Mouse (Mus musculus): ENCODE data around the gene Eif5a. TPM values are rescaled to one million over a fixed set of nuclear protein-coding genes. Genes with fewer than 3 reads are reported as not detected.
A peak's percentile ranks its signal among the peaks of the same experiment; 100 is the strongest.

The Eif5a gene
- total and polyA plus RNA-seq, 3 experiments: 1,419 to 3,314 (median 2,729) TPM

- TF ChIP-seq MEF2A (IDR thresholded peaks at IDR 0.05; ENCODE audit: borderline replicate concordance, low read depth, low read length): no peak
- no peak for TF ChIP-seq TCF12 (IDR thresholded peaks at IDR 0.05; ENCODE audit: low read depth, low read length)
- TF ChIP-seq POLR2A (IDR thresholded peaks at IDR 0.05; ENCODE audit: low read depth, low read length): no peak
- TF ChIP-seq RCOR1 (conservative IDR thresholded peaks at IDR 0.05; ENCODE audit: low read depth, low read length): no peak
- no peak for TF ChIP-seq MXI1 (IDR thresholded peaks at IDR 0.05; ENCODE audit: low read depth, low read length)
- TF ChIP-seq E2F4 (IDR thresholded peaks at IDR 0.05; ENCODE audit: insufficient replicate concordance, low read depth, low read length): no peak
- no peak for TF ChIP-seq MYC (IDR thresholded peaks at IDR 0.05; ENCODE audit: low read depth, low read length)
- Histone ChIP-seq H3K4me2 (ENCODE audit: insufficient read depth, low read depth, poor library complexity, severe bottlenecking) (no peak overlapping the region), H3K9ac (ENCODE audit: insufficient read depth, low read depth) (no peak overlapping the region), H3K36me3 (replicated peaks in 1 of 2; ENCODE audit: control insufficient read depth in 1 of 2, insufficient read depth in 1 of 2, low read length in 1 of 2) (peaks cover 58 to 61% of the 10 kb centered on the region in 2 experiments), H3K4me1 (ENCODE audit: control insufficient read depth in 1 of 2, insufficient read depth in 2 of 2) (peaks cover 7 to 21% of the 10 kb centered on the region in 2 experiments), H3K27ac (ENCODE audit: insufficient read depth, low read depth) (no peak overlapping the region), H3K9me3 (replicated peaks; ENCODE audit: low read length) (no peaks in the 10 kb centered on the region), H3K4me3 (replicated peaks in 1 of 3; ENCODE audit: low read depth in 2 of 3, low read length in 2 of 3, poor library complexity in 1 of 3) (no peak overlapping the region), H3K27me3 (replicated peaks) (no peaks in the 10 kb centered on the region), H3K79me2 (replicated peaks; ENCODE audit: control insufficient read depth, extremely low read depth, insufficient read depth, poor library complexity, severe bottlenecking) (peaks cover 10% of the 10 kb centered on the region)
- DNase-seq (ENCODE audit: extremely low read depth): no peak
- dilution Hi-C loops (cut with MboI; ENCODE audit: extremely low pct_ligation_motif_present, extremely low pct_unique_long_range_greater_than_20kb, low sequenced_read_pairs): no loop called here
- in situ Hi-C loops (cut with MboI; ENCODE audit: low pct_ligation_motif_present, low pct_unique_long_range_greater_than_20kb, low sequenced_read_pairs): no loop called here
Observed at GRCm38 (mm10) chr11:69904311-69904710, 17.4 kb downstream of the Eif5a start.

GRCm38 (mm10) chr11:69902972-69903371 lies 18.8 kb downstream of the Eif5a start:
- Histone ChIP-seq H3K9ac (ENCODE audit: insufficient read depth, low read depth) (no peak overlapping the region), H3K9me3 (replicated peaks; ENCODE audit: low read length) (no peaks in the 10 kb centered on the region), H3K4me1 (ENCODE audit: control insufficient read depth in 1 of 2, insufficient read depth in 2 of 2) (peaks cover 7 to 29% of the 10 kb centered on the region in 2 experiments), H3K4me2 (ENCODE audit: insufficient read depth, low read depth, poor library complexity, severe bottlenecking) (peak overlapping the region; percentile 89), H3K79me2 (replicated peaks; ENCODE audit: control insufficient read depth, extremely low read depth, insufficient read depth, poor library complexity, severe bottlenecking) (peaks cover 10% of the 10 kb centered on the region), H3K27me3 (replicated peaks) (no peaks in the 10 kb centered on the region), H3K4me3 (replicated peaks in 1 of 3; ENCODE audit: low read depth in 2 of 3, low read length in 2 of 3, poor library complexity in 1 of 3) (peak overlapping the region in 1 of 3 experiments; percentile 82), H3K36me3 (replicated peaks in 1 of 2; ENCODE audit: control insufficient read depth in 1 of 2, insufficient read depth in 1 of 2, low read length in 1 of 2) (peaks cover 45 to 48% of the 10 kb centered on the region in 2 experiments), H3K27ac (ENCODE audit: insufficient read depth, low read depth) (no peak overlapping the region)
- dilution Hi-C loops (cut with MboI; ENCODE audit: extremely low pct_ligation_motif_present, extremely low pct_unique_long_range_greater_than_20kb, low sequenced_read_pairs): no loop called here
- in situ Hi-C loops (cut with MboI; ENCODE audit: low pct_ligation_motif_present, low pct_unique_long_range_greater_than_20kb, low sequenced_read_pairs): no loop called here
- no peak for DNase-seq (ENCODE audit: extremely low read depth)
- TF ChIP-seq MAFK (IDR thresholded peaks at IDR 0.05; ENCODE audit: insufficient replicate concordance, low read length): no peak
- TF ChIP-seq PAX5 (IDR thresholded peaks at IDR 0.05; ENCODE audit: low read length): no peak
- no peak for TF ChIP-seq RCOR1 (conservative IDR thresholded peaks at IDR 0.05; ENCODE audit: low read depth, low read length)
- TF ChIP-seq JUND (conservative IDR thresholded peaks at IDR 0.05; ENCODE audit: low read depth, low read length): no peak
- TF ChIP-seq BHLHE40 (IDR thresholded peaks at IDR 0.05; ENCODE audit: low read depth, low read length): no peak
- no peak for TF ChIP-seq NELFE (IDR thresholded peaks at IDR 0.05; ENCODE audit: low read depth, low read length)
- TF ChIP-seq GABPA (IDR thresholded peaks at IDR 0.05; ENCODE audit: insufficient replicate concordance, low read depth, low read length): no peak
- TF ChIP-seq RAD21 (IDR thresholded peaks at IDR 0.05; ENCODE audit: low read depth, low read length): no peak
- no peak for TF ChIP-seq MEF2A (IDR thresholded peaks at IDR 0.05; ENCODE audit: borderline replicate concordance, low read depth, low read length)
- no peak for TF ChIP-seq USF2 (conservative IDR thresholded peaks at IDR 0.05; ENCODE audit: low read depth, low read length)
- TF ChIP-seq CTCF (conservative IDR thresholded peaks at IDR 0.05 in 1 of 2, IDR thresholded peaks at IDR 0.05 in 1 of 2; ENCODE audit: low read depth in 2 of 2, low read length in 2 of 2): no peak
- TF ChIP-seq MXI1 (IDR thresholded peaks at IDR 0.05; ENCODE audit: low read depth, low read length): no peak
